Mouse (Mus musculus) kidney, adult 2 months (tissue): ENCODE data around the gene Slc30a10.

Experiments used
- CTCF ChIP-seq: fragments of 200-500 bp; conservative IDR thresholded peaks from 2 replicates; pipeline ENCODE4 v1.5.1; 2011; ENCODE audit warnings: low read depth, mild to moderate bottlenecking, control low read depth, low read length, moderate library complexity, mixed read lengths; ENCODE audit not compliant: insufficient read depth, insufficient read length
- POLR2A ChIP-seq: fragments of 200-500 bp; IDR thresholded peaks from one replicate; pipeline ENCODE4 v1.6.1; 2011; ENCODE audit warnings: low read depth, low read length, control low read depth

- no peak for TF ChIP-seq POLR2A
- TF ChIP-seq CTCF: no peak
These were observed 28.9 kb downstream of the Slc30a10 start for GRCm38 (mm10) chr1:185483356-185484057.
